Mouse (Mus musculus) frontal cortex, postnatal 14 days (tissue): Measurements from ENCODE around the gene Olfr273.
"Not testable (repeated sequence)": the region's sequence is repeated elsewhere in the genome, so short reads cannot be mapped to it uniquely, and the experiment has no call there.

ENCODE experiments used
- DNase-seq, 2 experiments: peaks; one replicate each; pipeline ENCODE4 v3.0.0; 2022; ENCODE audit warnings: low spot score in 2 of 2

Gene Olfr273

GRCm38 (mm10) chr4:52859136-52859535 lies at the start of gene Olfr273:
Gene Olfr273 (minus strand): TSS chr4:52859236.
- DNase-seq = no peak

DNA sequence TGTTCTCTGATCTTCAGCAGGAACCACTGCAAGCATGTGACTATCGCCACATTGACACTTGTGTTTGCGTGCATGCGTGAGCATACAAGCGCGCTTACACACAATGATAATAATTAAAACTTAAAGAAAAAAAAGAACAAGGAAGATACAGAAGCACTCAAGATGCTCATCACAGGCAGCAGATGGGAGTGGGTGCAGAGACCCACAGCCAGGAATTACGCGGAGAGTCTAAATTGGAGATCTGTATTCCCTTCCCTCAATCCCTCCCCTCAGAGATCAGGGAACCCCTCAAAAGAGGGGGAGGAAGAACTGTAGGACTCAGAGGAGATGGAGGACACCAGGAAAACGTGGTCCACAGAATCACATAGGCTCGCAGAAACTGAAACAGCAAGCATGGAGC lies 5.1 kb upstream of the Olfr273 start:
- peak; percentile 6 to 17 for DNase-seq

- DNase-seq = no peak
Observed at GRCm38 (mm10) chr4:52849672-52850071, 9.4 kb downstream of the Olfr273 start.

GRCm38 (mm10) chr4:52849039-52849635 lies 9.9 kb downstream of the Olfr273 start:
- DNase-seq = no peak

- DNase-seq = not testable (repeated sequence)
Observed at GRCm38 (mm10) chr4:52845411-52845810, 13.6 kb downstream of the Olfr273 start.

DNA sequence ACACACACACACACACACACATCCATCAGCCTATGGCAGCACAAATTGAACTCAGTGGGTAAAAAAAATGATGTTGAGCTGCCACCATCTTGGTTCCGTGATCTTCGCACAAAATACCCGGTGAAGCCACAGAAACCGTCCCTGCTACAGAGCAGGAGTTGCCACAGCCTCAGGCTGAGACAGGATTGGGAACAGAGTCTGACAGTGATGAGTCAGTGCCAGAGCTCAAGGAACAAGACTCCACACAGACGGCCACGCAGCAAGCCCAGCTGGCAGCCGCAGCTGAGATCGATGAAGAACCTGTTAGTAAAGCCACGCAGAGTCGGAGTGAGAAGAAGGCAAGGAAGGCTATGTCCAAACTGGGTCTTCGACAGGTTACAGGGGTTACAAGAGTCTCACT lies 37.7 kb downstream of the Olfr273 start:
- no peak for DNase-seq

GRCm38 (mm10) chr4:52814304-52814703 lies 44.7 kb downstream of the Olfr273 start, which contains the start of gene Olfr275:
Gene Olfr275 (plus strand): TSS chr4:52814604.
- no peak for DNase-seq

- DNase-seq = no peak
Observed at GRCm38 (mm10) chr4:52811871-52812270, 47.2 kb downstream of the Olfr273 start.
